Mouse (Mus musculus) ES-Bruce4 (cell line): Measurements from ENCODE around the gene Cflar. TPM values are rescaled to one million over a fixed set of nuclear protein-coding genes. Genes with fewer than 3 reads are reported as not detected.

Experiments used
- H3K27ac ChIP-seq: 2 replicates; pipeline ENCODE4 v1.5.1; 2012; ENCODE audit warnings: low read length, inconsistent platforms; ENCODE audit not compliant: insufficient read depth
- H3K27me3 ChIP-seq: 2 replicates; pipeline ENCODE4 v1.6.1; 2012; ENCODE audit warnings: mild to moderate bottlenecking, low read length, inconsistent platforms; ENCODE audit not compliant: control insufficient read depth, poor library complexity, insufficient read depth, severe bottlenecking
- H3K36me3 ChIP-seq: 2 replicates; pipeline ENCODE4 v1.6.1; 2012; ENCODE audit warnings: inconsistent platforms, mild to moderate bottlenecking, low read length, moderate library complexity; ENCODE audit not compliant: control insufficient read depth, poor library complexity, insufficient read depth, severe bottlenecking
- H3K4me1 ChIP-seq: one replicate; pipeline ENCODE4 v1.8.1; 2011; ENCODE audit warnings: low read length; ENCODE audit not compliant: control insufficient read depth, insufficient read depth
- H3K4me3 ChIP-seq: 2 replicates; pipeline ENCODE4 v1.5.1; 2011; ENCODE audit warnings: low read depth, mild to moderate bottlenecking, low read length
- H3K9ac ChIP-seq: 2 replicates; pipeline ENCODE4 v1.6.1; 2012; ENCODE audit warnings: low read depth, mild to moderate bottlenecking, inconsistent platforms; ENCODE audit not compliant: poor library complexity, severe bottlenecking
- H3K9me3 ChIP-seq: replicated peaks from 2 replicates; pipeline ENCODE4 v1.6.1; 2012; ENCODE audit warnings: mild to moderate bottlenecking, low read length, inconsistent platforms; ENCODE audit not compliant: control insufficient read depth, poor library complexity, insufficient read depth, severe bottlenecking
- CTCF ChIP-seq: IDR thresholded peaks from one replicate; pipeline ENCODE4 v1.8.1; 2011; ENCODE audit warnings: low read depth, low read length
- EP300 ChIP-seq: IDR thresholded peaks from 2 replicates; pipeline ENCODE4 v1.6.1; 2011; ENCODE audit warnings: low read depth, low read length; ENCODE audit not compliant: insufficient read depth
- POLR2A ChIP-seq: IDR thresholded peaks from one replicate; pipeline ENCODE4 v1.8.1; 2011; ENCODE audit warnings: low read length; ENCODE audit not compliant: insufficient read depth
- polyA plus RNA-seq: library from polyadenylated mRNA; stranded (reverse); fragments of >200 nt; gene quantifications from 2 replicates; pipeline ENCODE4 v1.2.4, GENCODE M21; 2011; ENCODE audit warnings: low read depth; ENCODE audit not compliant: missing spikeins, insufficient read depth, insufficient read length

The Cflar gene
- polyA plus RNA-seq, 1 experiment, result 14.1 TPM

- Histone ChIP-seq H3K36me3 (no peaks in the 10 kb centered on the region), H3K27ac (no peak overlapping the region)
- TF ChIP-seq POLR2A, result no peak
Observed at GRCm38 (mm10) chr1:58710711-58711364, 470 bp upstream of the Cflar start.

DNA sequence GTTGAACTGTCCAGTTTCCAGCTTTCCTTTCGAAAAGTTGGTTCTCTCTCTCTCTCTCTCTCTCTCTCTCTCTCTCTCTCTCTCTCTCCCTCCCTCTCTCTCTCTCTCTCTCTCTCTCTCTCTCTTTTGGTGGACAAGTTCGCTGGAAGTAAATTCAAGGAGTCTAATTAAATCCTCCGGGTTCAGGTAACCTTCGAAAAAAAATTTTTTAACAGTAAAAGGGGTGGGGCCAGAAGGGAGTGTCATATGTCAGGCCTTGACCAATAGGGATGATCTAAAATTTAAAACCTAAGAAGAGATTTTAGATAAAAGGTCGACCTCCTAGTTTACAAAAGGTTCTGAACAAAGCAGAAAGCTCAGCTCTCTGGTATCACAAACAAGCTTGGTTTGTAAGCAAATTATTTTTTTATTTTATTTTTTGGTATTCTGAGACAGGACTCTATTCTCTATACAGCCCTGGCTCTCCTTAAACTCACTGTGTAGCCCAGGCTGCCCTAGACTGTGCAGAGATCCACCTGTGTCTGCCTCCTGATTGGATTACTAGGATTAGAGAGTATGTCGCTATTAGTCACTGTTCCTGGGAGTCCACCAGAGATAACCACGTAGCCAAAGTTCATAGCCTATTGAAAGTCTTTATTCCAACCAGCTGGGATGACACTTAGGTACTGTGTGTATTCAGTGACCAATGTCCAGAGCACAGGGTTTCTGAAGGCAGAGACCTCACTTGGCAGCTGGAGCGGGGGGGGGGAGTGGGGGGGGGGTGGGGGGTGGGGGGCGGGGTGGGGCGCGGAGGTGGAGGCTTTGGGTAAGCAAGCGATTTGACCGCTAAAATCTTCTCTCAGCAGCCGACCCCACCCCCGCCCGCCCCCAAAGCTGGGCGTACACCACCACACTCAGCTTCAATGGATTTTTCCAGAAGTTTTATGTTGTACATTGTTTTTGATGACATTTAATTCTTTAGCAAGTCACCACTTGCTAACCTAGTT is 1.1 kb downstream of the Cflar start:
- TF ChIP-seq POLR2A (no peak), EP300 (no peak), CTCF (no peak)
- Histone ChIP-seq H3K36me3 (no peaks in the 10 kb centered on the region), H3K27me3 (no peaks in the 10 kb centered on the region), H3K9me3 (peaks cover 8% of the 10 kb centered on the region), H3K27ac (peak overlapping the region; percentile 70), H3K4me1 (peaks cover 2% of the 10 kb centered on the region), H3K9ac (peak overlapping the region; percentile 66), H3K4me3 (peak overlapping the region; percentile 44)

More at GRCm38 (mm10) chr1:58710711-58711364, 470 bp upstream of the Cflar start:
- H3K9me3 ChIP-seq, result peaks cover 9% of the 10 kb centered on the region; the same call in 1 of the 2 replicates
- peak overlapping the region; percentile 66 for H3K9ac ChIP-seq
- peaks cover 2% of the 10 kb centered on the region for H3K4me1 ChIP-seq
- H3K27me3 ChIP-seq, result no peaks in the 10 kb centered on the region
- H3K4me3 ChIP-seq, result peak overlapping the region; percentile 68

GRCm38 (mm10) chr1:58713081-58713892 is 2.0 kb downstream of the Cflar start:
- Histone ChIP-seq H3K27ac (peak overlapping the region; percentile 12), H3K9ac (peak overlapping the region; percentile 66)
- TF ChIP-seq POLR2A (no peak), CTCF (no peak), EP300 (no peak)

GRCm38 (mm10) chr1:58713893-58714231 is 2.6 kb downstream of the Cflar start:
- 0 out of 2 replicates have a peak overlapping the region, but pooled peaks have one; percentile 12 for H3K27ac ChIP-seq
- peak overlapping the region; percentile 29; the same call in 1 of the 2 replicates for H3K4me3 ChIP-seq
- TF ChIP-seq CTCF, result no peak
- TF ChIP-seq POLR2A, result no peak
- TF ChIP-seq EP300, result no peak
- H3K36me3 ChIP-seq, result no peaks in the 10 kb centered on the region
- peaks cover 2% of the 10 kb centered on the region for H3K4me1 ChIP-seq
- H3K9ac ChIP-seq, result peak overlapping the region; percentile 66
- H3K27me3 ChIP-seq, result no peaks in the 10 kb centered on the region
- H3K9me3 ChIP-seq, result peaks cover 16% of the 10 kb centered on the region

More at GRCm38 (mm10) chr1:58713081-58713892, 2.0 kb downstream of the Cflar start:
- peaks cover 2% of the 10 kb centered on the region for H3K4me1 ChIP-seq
- no peaks in the 10 kb centered on the region for H3K36me3 ChIP-seq
- peak overlapping the region; percentile 76 for H3K4me3 ChIP-seq
- H3K9me3 ChIP-seq, result peaks cover 16% of the 10 kb centered on the region
- no peaks in the 10 kb centered on the region for H3K27me3 ChIP-seq

DNA sequence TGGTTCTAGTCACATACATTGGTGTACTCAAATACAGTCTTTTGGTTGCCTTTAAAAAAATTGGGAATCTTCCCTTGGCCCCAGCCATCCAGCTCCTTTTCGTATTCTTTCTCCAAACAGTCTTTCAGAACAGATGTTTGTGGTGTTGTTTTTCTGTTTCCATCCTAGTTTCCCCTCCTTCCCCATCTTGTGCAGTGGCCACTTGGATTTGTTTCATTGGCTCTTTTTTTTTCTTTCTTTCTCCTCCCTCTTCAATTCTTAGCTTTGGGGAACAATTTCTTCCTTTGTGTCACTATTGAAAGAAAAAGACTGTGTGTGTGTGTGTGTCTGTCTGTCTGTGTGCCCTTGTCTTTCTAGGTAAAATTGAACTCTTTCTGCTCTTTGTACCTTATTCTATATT is 3.1 kb downstream of the Cflar start:
- peak overlapping the region; percentile 66 for H3K9ac ChIP-seq
- H3K27me3 ChIP-seq, result no peaks in the 10 kb centered on the region
- TF ChIP-seq POLR2A (no peak), CTCF (no peak), EP300 (no peak)
- H3K9me3 ChIP-seq, result peaks cover 16% of the 10 kb centered on the region
- no peak overlapping the region for H3K27ac ChIP-seq
- H3K36me3 ChIP-seq, result no peaks in the 10 kb centered on the region
- no peak overlapping the region for H3K4me3 ChIP-seq
- peaks cover 2% of the 10 kb centered on the region for H3K4me1 ChIP-seq
